In the genomic region with DNA sequence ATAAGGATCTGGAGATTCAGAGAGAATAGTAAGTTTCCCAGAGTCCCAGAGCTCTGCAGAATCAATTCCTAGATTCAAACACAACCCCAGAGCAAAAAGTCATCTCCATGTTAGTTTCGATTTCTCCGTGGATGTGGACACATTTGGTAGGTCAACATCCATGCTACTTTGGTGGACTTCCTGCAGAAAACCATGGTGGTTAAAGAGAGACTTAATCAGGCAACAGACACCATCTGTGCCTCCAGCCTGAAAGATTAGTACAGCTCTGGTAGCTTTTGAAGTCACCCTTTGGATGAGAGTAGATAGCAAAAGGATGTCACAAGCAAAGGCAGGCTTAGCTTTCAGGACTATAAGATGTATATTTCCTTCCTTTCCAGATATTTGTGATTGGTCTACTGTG, we compare ENCODE assay signal across 21 mouse cellular contexts.
"Had no signal": no experiment of that assay in that cellular context is flagged by ENCODE, and none has a peak within 500 bp of the region (broad histone marks: within the 10 kb centered on the region; RNA-seq: fewer than 3 reads in every experiment).

No protein-coding gene starts in this region.

- H3K36me3 ChIP-seq: kidney, embryonic 15.5 days; limb, embryonic 10.5 days; limb, embryonic 13.5 days; midbrain, embryonic 10.5 days; midbrain, embryonic 13.5 days; stomach, embryonic 15.5 days had no signal

- H3K9me3 ChIP-seq: kidney, embryonic 15.5 days; limb, embryonic 10.5 days; limb, embryonic 13.5 days; midbrain, embryonic 10.5 days; midbrain, embryonic 13.5 days; neural tube, embryonic 13.5 days; stomach, embryonic 15.5 days had no signal

- ATAC-seq: midbrain, embryonic 13.5 days; midbrain, embryonic 16.5 days had no signal

- H3K9ac ChIP-seq: kidney, embryonic 15.5 days; limb, embryonic 13.5 days; midbrain, embryonic 13.5 days; neural tube, embryonic 13.5 days; stomach, embryonic 15.5 days had no signal

- H3K4me2 ChIP-seq: kidney, embryonic 15.5 days; limb, embryonic 13.5 days; midbrain, embryonic 13.5 days; neural tube, embryonic 13.5 days; stomach, embryonic 15.5 days had no signal

- H3K27me3 ChIP-seq: kidney, embryonic 15.5 days; limb, embryonic 13.5 days; midbrain, embryonic 13.5 days; neural tube, embryonic 13.5 days; stomach, embryonic 15.5 days had no signal

- H3K27ac ChIP-seq: kidney, embryonic 15.5 days; left cerebral cortex, adult 2 months; limb, embryonic 10.5 days; limb, embryonic 13.5 days; midbrain, embryonic 10.5 days; midbrain, embryonic 13.5 days; neural tube, embryonic 13.5 days; stomach, embryonic 15.5 days had no signal

- DNase-seq: kidney, adult 8-10 months; kidney, postnatal 10 days; kidney, postnatal 36 days; layer of hippocampus, postnatal 36 days; liver; lung, adult 2 months; lung, postnatal 14 days; lung, postnatal 4 days; right cerebral cortex, postnatal 25 days; spleen, adult 18-20 months; thymus, postnatal 36 days had no signal

- H3K4me1 ChIP-seq: kidney, embryonic 15.5 days; limb, embryonic 10.5 days; limb, embryonic 13.5 days; midbrain, embryonic 10.5 days; midbrain, embryonic 13.5 days; stomach, embryonic 15.5 days had no signal

- H3K4me3 ChIP-seq: kidney, embryonic 15.5 days; left cerebral cortex, adult 2 months; limb, embryonic 10.5 days; limb, embryonic 13.5 days; midbrain, embryonic 10.5 days; midbrain, embryonic 13.5 days; myocyte; neural tube, embryonic 13.5 days; stomach, embryonic 15.5 days had no signal
